Mouse (Mus musculus): ENCODE measurements at regions not wholly inside any gene's neighbourhood (a gene's known extent, or its start where the extent isn't known, plus 50 kb on each side); places are given as distances from the start of the nearest gene placed in this dataset.

DNA sequence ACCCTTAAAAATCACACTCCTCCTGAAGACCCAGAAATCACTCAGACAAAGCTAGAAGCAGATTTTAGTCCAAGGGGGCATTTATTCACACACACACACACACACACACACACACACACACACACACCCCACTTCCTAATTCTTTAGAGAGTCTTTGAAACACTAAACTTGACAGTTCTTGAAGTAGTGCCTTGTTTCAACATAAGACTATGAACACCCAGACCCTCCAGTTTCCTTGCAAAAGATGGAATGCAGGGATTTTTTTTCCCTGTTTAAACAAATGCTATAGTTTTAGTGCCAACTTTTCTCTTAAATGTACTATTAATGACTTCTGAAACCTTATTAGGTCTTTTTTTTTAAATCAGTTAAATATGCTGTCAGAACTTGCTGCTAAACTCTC, 279.2 kb upstream of the Fat1 start:
- Histone ChIP-seq H3K4me1 (ENCODE audit: control insufficient read depth, insufficient read depth, low read length) (no peaks in the 10 kb centered on the region), H3K27me3 (replicated peaks; ENCODE audit: control insufficient read depth, insufficient read depth, low read length) (no peaks in the 10 kb centered on the region), H3K9me3 (ENCODE audit: control insufficient read depth, low read length) (no peaks in the 10 kb centered on the region), H3K9ac (ENCODE audit: low read depth, low read length) (no peak overlapping the region), H3K36me3 (ENCODE audit: control insufficient read depth, insufficient read depth, low read length) (no peaks in the 10 kb centered on the region), H3K4me3 (ENCODE audit: low read depth, low read length) (no peak overlapping the region), H3K4me2 (ENCODE audit: low read depth, low read length) (no peak overlapping the region), H3K27ac (replicated peaks; ENCODE audit: low read depth, low read length) (no peak overlapping the region)
- DNase-seq (ENCODE audit: low spot score) (peak; percentile 11), ATAC-seq (ENCODE audit: low read depth) (no peak)

GRCm38 (mm10) chr8:44656470-44656869, 278.8 kb upstream of the Fat1 start:
- DNase-seq (ENCODE audit: low spot score) (no peak), ATAC-seq (ENCODE audit: low read depth) (no peak)
- Histone ChIP-seq H3K27ac (replicated peaks; ENCODE audit: low read depth, low read length) (no peak overlapping the region), H3K9me3 (ENCODE audit: control insufficient read depth, low read length) (no peaks in the 10 kb centered on the region), H3K4me3 (ENCODE audit: low read depth, low read length) (no peak overlapping the region), H3K9ac (ENCODE audit: low read depth, low read length) (no peak overlapping the region), H3K4me2 (ENCODE audit: low read depth, low read length) (no peak overlapping the region), H3K27me3 (replicated peaks; ENCODE audit: control insufficient read depth, insufficient read depth, low read length) (no peaks in the 10 kb centered on the region), H3K36me3 (ENCODE audit: control insufficient read depth, insufficient read depth, low read length) (no peaks in the 10 kb centered on the region), H3K4me1 (ENCODE audit: control insufficient read depth, insufficient read depth, low read length) (no peaks in the 10 kb centered on the region)
- 77% methylated on average over 4 of the region's 4 CpGs for WGBS

- Histone ChIP-seq H3K9ac (ENCODE audit: low read depth, low read length) (no peak overlapping the region), H3K27ac (replicated peaks; ENCODE audit: low read depth, low read length) (no peak overlapping the region), H3K4me1 (ENCODE audit: control insufficient read depth, insufficient read depth, low read length) (no peaks in the 10 kb centered on the region), H3K4me2 (ENCODE audit: low read depth, low read length) (no peak overlapping the region), H3K9me3 (ENCODE audit: control insufficient read depth, low read length) (no peaks in the 10 kb centered on the region), H3K36me3 (ENCODE audit: control insufficient read depth, insufficient read depth, low read length) (no peaks in the 10 kb centered on the region), H3K27me3 (replicated peaks; ENCODE audit: control insufficient read depth, insufficient read depth, low read length) (no peaks in the 10 kb centered on the region), H3K4me3 (ENCODE audit: low read depth, low read length) (no peak overlapping the region)
- WGBS, result 48% methylated on average over 2 of the region's 2 CpGs
- ATAC-seq (ENCODE audit: low read depth) (peak; percentile 41; the same call in 1 of the 2 replicates), DNase-seq (ENCODE audit: low spot score) (peak; percentile 77)
Measured at GRCm38 (mm10) chr8:44661696-44662095, 273.6 kb upstream of the Fat1 start.

DNA sequence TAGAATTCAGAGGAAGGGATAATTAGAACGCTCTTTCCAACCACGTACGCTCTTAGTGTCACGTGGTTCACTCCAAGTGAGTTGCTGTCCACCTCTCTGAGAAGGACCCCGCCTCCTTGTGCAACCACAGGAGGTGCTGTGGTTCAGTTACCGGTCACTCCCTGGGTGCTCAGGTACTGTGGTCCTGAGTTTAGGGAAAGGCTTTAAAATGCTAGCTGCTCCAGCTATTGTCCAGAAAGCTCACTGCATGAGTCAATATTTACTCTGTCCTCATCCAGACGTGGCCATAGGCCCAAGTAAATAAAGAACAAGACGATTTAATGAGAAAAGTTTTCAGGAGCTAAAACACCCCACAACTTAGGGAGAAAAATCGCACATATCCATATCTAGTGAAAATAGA, 248.1 kb upstream of the Fat1 start:
- H3K4me2 ChIP-seq (ENCODE audit: low read depth, low read length), result no peak overlapping the region

GRCm38 (mm10) chr8:44689837-44690592, 245.2 kb upstream of the Fat1 start:
- H3K4me2 ChIP-seq (ENCODE audit: low read depth, low read length), result no peak overlapping the region
- H3K27me3 ChIP-seq (replicated peaks; ENCODE audit: control insufficient read depth, insufficient read depth, low read length), result no peaks in the 10 kb centered on the region
- no peaks in the 10 kb centered on the region for H3K9me3 ChIP-seq (ENCODE audit: control insufficient read depth, low read length)
- H3K36me3 ChIP-seq (ENCODE audit: control insufficient read depth, insufficient read depth, low read length), result no peaks in the 10 kb centered on the region
- DNase-seq (ENCODE audit: low spot score), result no peak
- no peak overlapping the region for H3K4me3 ChIP-seq (ENCODE audit: low read depth, low read length)
- no peak overlapping the region for H3K9ac ChIP-seq (ENCODE audit: low read depth, low read length)
- no peak overlapping the region for H3K27ac ChIP-seq (replicated peaks; ENCODE audit: low read depth, low read length)
- no peak for ATAC-seq (ENCODE audit: low read depth)
- 80% methylated on average over 9 of the region's 9 CpGs for WGBS
- H3K4me1 ChIP-seq (ENCODE audit: control insufficient read depth, insufficient read depth, low read length), result peaks cover 4% of the 10 kb centered on the region; the same call in 1 of the 2 replicates

More for the DNA sequence above, 248.1 kb upstream of the Fat1 start:
- no peaks in the 10 kb centered on the region for H3K36me3 ChIP-seq (ENCODE audit: control insufficient read depth, insufficient read depth, low read length)
- WGBS, result 86% methylated on average over 9 of the region's 9 CpGs
- peaks cover 4% of the 10 kb centered on the region; the same call in 1 of the 2 replicates for H3K4me1 ChIP-seq (ENCODE audit: control insufficient read depth, insufficient read depth, low read length)
- ATAC-seq (ENCODE audit: low read depth), result no peak
- H3K27ac ChIP-seq (replicated peaks; ENCODE audit: low read depth, low read length), result no peak overlapping the region
- no peaks in the 10 kb centered on the region for H3K9me3 ChIP-seq (ENCODE audit: control insufficient read depth, low read length)
- H3K9ac ChIP-seq (ENCODE audit: low read depth, low read length), result no peak overlapping the region
- no peaks in the 10 kb centered on the region for H3K27me3 ChIP-seq (replicated peaks; ENCODE audit: control insufficient read depth, insufficient read depth, low read length)
- no peak for DNase-seq (ENCODE audit: low spot score)
- no peak overlapping the region for H3K4me3 ChIP-seq (ENCODE audit: low read depth, low read length)

DNA sequence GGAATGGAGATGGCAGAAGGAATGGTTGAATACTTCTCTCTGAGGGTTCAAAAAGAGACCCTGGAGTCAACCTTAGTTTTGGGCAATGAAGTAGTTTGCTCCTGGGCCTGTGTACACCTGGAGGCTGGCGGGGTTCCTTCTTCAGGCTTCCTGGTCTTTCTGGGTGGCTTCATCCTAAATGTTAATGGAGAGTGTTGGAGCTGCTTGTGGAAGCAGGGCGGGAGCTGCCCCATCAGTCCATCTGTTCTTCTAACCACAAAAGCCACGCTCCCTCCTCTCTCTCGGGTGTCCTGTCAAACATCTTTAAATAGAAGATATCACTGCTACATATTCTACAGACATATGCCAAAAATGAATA, 244.7 kb upstream of the Fat1 start:
- Histone ChIP-seq H3K4me2 (ENCODE audit: low read depth, low read length) (no peak overlapping the region), H3K9ac (ENCODE audit: low read depth, low read length) (no peak overlapping the region), H3K27ac (replicated peaks; ENCODE audit: low read depth, low read length) (no peak overlapping the region), H3K4me1 (ENCODE audit: control insufficient read depth, insufficient read depth, low read length) (peaks cover 4% of the 10 kb centered on the region; the same call in 1 of the 2 replicates), H3K27me3 (replicated peaks; ENCODE audit: control insufficient read depth, insufficient read depth, low read length) (no peaks in the 10 kb centered on the region), H3K36me3 (ENCODE audit: control insufficient read depth, insufficient read depth, low read length) (no peaks in the 10 kb centered on the region), H3K9me3 (ENCODE audit: control insufficient read depth, low read length) (no peaks in the 10 kb centered on the region), H3K4me3 (ENCODE audit: low read depth, low read length) (no peak overlapping the region)
- ATAC-seq (ENCODE audit: low read depth) (no peak), DNase-seq (ENCODE audit: low spot score) (no peak)
- 57% methylated on average over 4 of the region's 4 CpGs for WGBS

DNA sequence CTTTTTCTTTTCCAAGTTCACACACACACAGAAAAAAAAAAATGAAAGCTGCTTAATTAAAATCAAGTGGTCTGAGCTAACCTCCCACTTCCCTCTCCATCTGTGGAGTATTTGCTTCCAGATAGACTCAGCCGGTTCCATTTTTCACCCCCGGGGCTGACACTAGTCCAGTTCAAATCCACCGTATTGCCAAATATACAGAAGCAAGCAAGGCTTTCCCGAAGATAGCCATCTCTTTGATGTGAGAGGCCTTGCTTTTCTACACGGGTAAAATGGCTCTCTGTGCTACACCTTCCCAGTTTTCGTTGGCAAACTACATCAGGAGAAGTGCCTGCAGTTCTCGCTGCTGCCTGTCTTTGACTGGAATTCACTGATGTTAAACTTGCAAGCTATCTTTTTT, 244.1 kb upstream of the Fat1 start:
- no peaks in the 10 kb centered on the region for H3K9me3 ChIP-seq (ENCODE audit: control insufficient read depth, low read length)
- no peaks in the 10 kb centered on the region for H3K36me3 ChIP-seq (ENCODE audit: control insufficient read depth, insufficient read depth, low read length)
- ATAC-seq (ENCODE audit: low read depth), result no peak
- H3K4me1 ChIP-seq (ENCODE audit: control insufficient read depth, insufficient read depth, low read length), result peaks cover 4% of the 10 kb centered on the region; the same call in 1 of the 2 replicates
- no peak overlapping the region for H3K4me3 ChIP-seq (ENCODE audit: low read depth, low read length)
- no peak overlapping the region for H3K9ac ChIP-seq (ENCODE audit: low read depth, low read length)
- H3K27me3 ChIP-seq (replicated peaks; ENCODE audit: control insufficient read depth, insufficient read depth, low read length), result no peaks in the 10 kb centered on the region
- WGBS, result 38% methylated on average over 7 of the region's 7 CpGs
- DNase-seq (ENCODE audit: low spot score), result peak; percentile 42
- H3K27ac ChIP-seq (replicated peaks; ENCODE audit: low read depth, low read length), result no peak overlapping the region
- no peak overlapping the region for H3K4me2 ChIP-seq (ENCODE audit: low read depth, low read length)

- Histone ChIP-seq H3K27ac (replicated peaks; ENCODE audit: low read depth, low read length) (no peak overlapping the region), H3K4me1 (ENCODE audit: control insufficient read depth, insufficient read depth, low read length) (peaks cover 4% of the 10 kb centered on the region; the same call in 1 of the 2 replicates), H3K9ac (ENCODE audit: low read depth, low read length) (no peak overlapping the region), H3K36me3 (ENCODE audit: control insufficient read depth, insufficient read depth, low read length) (no peaks in the 10 kb centered on the region), H3K9me3 (ENCODE audit: control insufficient read depth, low read length) (no peaks in the 10 kb centered on the region), H3K4me3 (ENCODE audit: low read depth, low read length) (no peak overlapping the region), H3K27me3 (replicated peaks; ENCODE audit: control insufficient read depth, insufficient read depth, low read length) (no peaks in the 10 kb centered on the region), H3K4me2 (ENCODE audit: low read depth, low read length) (no peak overlapping the region)
- peak; percentile 41 for DNase-seq (ENCODE audit: low spot score)
- WGBS, result 72% methylated on average over 8 of the region's 8 CpGs
- no peak for ATAC-seq (ENCODE audit: low read depth)
Measured at GRCm38 (mm10) chr8:44692036-44692688, 243.1 kb upstream of the Fat1 start.

GRCm38 (mm10) chr8:44694861-44695260, 240.4 kb upstream of the Fat1 start:
- WGBS, result 61% methylated on average over 9 of the region's 9 CpGs
- Histone ChIP-seq H3K4me2 (ENCODE audit: low read depth, low read length) (no peak overlapping the region), H3K27ac (replicated peaks; ENCODE audit: low read depth, low read length) (no peak overlapping the region), H3K27me3 (replicated peaks; ENCODE audit: control insufficient read depth, insufficient read depth, low read length) (no peaks in the 10 kb centered on the region), H3K36me3 (ENCODE audit: control insufficient read depth, insufficient read depth, low read length) (no peaks in the 10 kb centered on the region), H3K9ac (ENCODE audit: low read depth, low read length) (no peak overlapping the region), H3K4me3 (ENCODE audit: low read depth, low read length) (no peak overlapping the region), H3K4me1 (ENCODE audit: control insufficient read depth, insufficient read depth, low read length) (peaks cover 4% of the 10 kb centered on the region; the same call in 1 of the 2 replicates), H3K9me3 (ENCODE audit: control insufficient read depth, low read length) (no peaks in the 10 kb centered on the region)
- ATAC-seq (ENCODE audit: low read depth), result no peak
- DNase-seq (ENCODE audit: low spot score), result peak; percentile 32

All from embryonic facial prominence, embryonic 14.5 days (tissue).